Mouse (Mus musculus): Measurements from ENCODE around the gene Arnt2. TPM values are rescaled to one million over a fixed set of nuclear protein-coding genes. Genes with fewer than 3 reads are reported as not detected.
A peak's percentile ranks its signal among the peaks of the same experiment; 100 is the strongest.

The Arnt2 gene
- total and polyA plus RNA-seq, 2 experiments from 2014 or later, result 62.9 to 165 TPM

GRCm38 (mm10) chr7:84275312-84275711 is 134.7 kb downstream of the Arnt2 start:
- Histone ChIP-seq H3K9ac (replicated peaks; ENCODE audit: low read length, poor library complexity, severe bottlenecking) (no peak overlapping the region), H3K4me2 (ENCODE audit: low read depth, low read length, poor library complexity, severe bottlenecking) (no peak overlapping the region), H3K4me3 (ENCODE audit: low read depth, low read length) (no peak overlapping the region), H3K9me3 (ENCODE audit: low read length) (no peaks in the 10 kb centered on the region), H3K27ac (ENCODE audit: low read depth, low read length) (no peak overlapping the region), H3K27me3 (ENCODE audit: insufficient read depth, low read length) (no peaks in the 10 kb centered on the region), H3K36me3 (ENCODE audit: insufficient read depth, low read length) (peaks cover 41% of the 10 kb centered on the region), H3K4me1 (ENCODE audit: insufficient read depth, low read length) (no peaks in the 10 kb centered on the region)
- 88% methylated on average over 10 of the region's 10 CpGs for WGBS
- ATAC-seq (ENCODE audit: low FRiP score) (no peak), DNase-seq (ENCODE audit: low spot score) (no peak)
- no peak for TF ChIP-seq CTCF (IDR thresholded peaks at IDR 0.05)

GRCm38 (mm10) chr7:84273930-84274329 is 136.0 kb downstream of the Arnt2 start:
- Histone ChIP-seq H3K36me3 (ENCODE audit: insufficient read depth, low read length) (peaks cover 44% of the 10 kb centered on the region), H3K27ac (ENCODE audit: low read depth, low read length) (no peak overlapping the region), H3K27me3 (ENCODE audit: insufficient read depth, low read length) (no peaks in the 10 kb centered on the region), H3K4me3 (ENCODE audit: low read depth, low read length) (no peak overlapping the region), H3K4me2 (ENCODE audit: low read depth, low read length, poor library complexity, severe bottlenecking) (no peak overlapping the region), H3K9me3 (ENCODE audit: low read length) (no peaks in the 10 kb centered on the region), H3K9ac (replicated peaks; ENCODE audit: low read length, poor library complexity, severe bottlenecking) (no peak overlapping the region), H3K4me1 (ENCODE audit: insufficient read depth, low read length) (no peaks in the 10 kb centered on the region)
- WGBS, result 75% methylated on average over 6 of the region's 6 CpGs
- no peak for ATAC-seq (ENCODE audit: low FRiP score)
- TF ChIP-seq CTCF (IDR thresholded peaks at IDR 0.05), result peak; percentile 63
- peak; percentile 24 for DNase-seq (ENCODE audit: low spot score)

DNA sequence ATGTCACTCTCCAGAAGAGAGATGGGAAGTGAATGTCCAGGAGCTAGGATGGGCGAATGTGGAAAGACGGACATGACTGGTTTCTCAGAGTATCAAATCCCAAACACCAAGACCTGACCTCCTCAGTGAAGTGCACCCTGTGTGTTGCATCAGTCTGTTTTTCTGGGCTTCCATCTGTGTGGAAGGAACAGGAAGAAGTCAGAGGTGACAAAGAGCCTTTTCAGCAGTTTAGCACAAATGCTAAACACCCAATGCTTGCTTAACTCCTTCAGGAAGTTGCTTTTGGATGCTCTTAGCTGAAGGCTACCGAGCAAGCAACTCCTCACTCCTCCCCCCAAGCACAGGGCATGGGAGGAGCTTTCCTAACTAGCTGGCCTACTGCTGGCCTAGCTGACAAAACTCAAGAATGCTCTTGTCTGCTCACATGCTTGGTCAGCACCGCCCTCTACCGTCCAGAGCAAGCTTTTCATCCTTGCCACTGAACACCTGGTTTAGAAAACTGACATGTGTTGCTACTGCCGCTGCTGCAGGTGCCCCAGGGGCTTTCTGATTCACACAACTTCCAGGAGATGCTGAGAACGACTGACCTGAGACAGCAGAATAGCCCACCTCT is 137.7 kb downstream of the Arnt2 start:
- peaks cover 50% of the 10 kb centered on the region for H3K36me3 ChIP-seq (ENCODE audit: insufficient read depth, low read length)

GRCm38 (mm10) chr7:84271429-84271828 is 138.5 kb downstream of the Arnt2 start:
- Histone ChIP-seq H3K4me2 (ENCODE audit: low read depth, low read length, poor library complexity, severe bottlenecking) (no peak overlapping the region), H3K36me3 (ENCODE audit: insufficient read depth, low read length) (peaks cover 53% of the 10 kb centered on the region), H3K9ac (replicated peaks; ENCODE audit: low read length, poor library complexity, severe bottlenecking) (no peak overlapping the region), H3K4me3 (ENCODE audit: low read depth, low read length) (no peak overlapping the region), H3K27ac (ENCODE audit: low read depth, low read length) (no peak overlapping the region), H3K9me3 (ENCODE audit: low read length) (no peaks in the 10 kb centered on the region), H3K4me1 (ENCODE audit: insufficient read depth, low read length) (no peaks in the 10 kb centered on the region), H3K27me3 (ENCODE audit: insufficient read depth, low read length) (no peaks in the 10 kb centered on the region)
- DNase-seq (ENCODE audit: low spot score), result no peak
- ATAC-seq (ENCODE audit: low FRiP score), result no peak
- no peak for TF ChIP-seq CTCF (IDR thresholded peaks at IDR 0.05)
- 89% methylated on average over 5 of the region's 5 CpGs for whole genome bisulfite sequencing

More for the DNA sequence above, 137.7 kb downstream of the Arnt2 start:
- Histone ChIP-seq H3K4me3 (ENCODE audit: low read depth, low read length) (no peak overlapping the region), H3K27me3 (ENCODE audit: insufficient read depth, low read length) (no peaks in the 10 kb centered on the region), H3K9ac (replicated peaks; ENCODE audit: low read length, poor library complexity, severe bottlenecking) (no peak overlapping the region), H3K9me3 (ENCODE audit: low read length) (no peaks in the 10 kb centered on the region), H3K4me2 (ENCODE audit: low read depth, low read length, poor library complexity, severe bottlenecking) (no peak overlapping the region), H3K4me1 (ENCODE audit: insufficient read depth, low read length) (no peaks in the 10 kb centered on the region), H3K27ac (ENCODE audit: low read depth, low read length) (no peak overlapping the region)
- TF ChIP-seq CTCF (IDR thresholded peaks at IDR 0.05), result peak; percentile 97
- DNase-seq (ENCODE audit: low spot score) (peak; percentile 87), ATAC-seq (ENCODE audit: low FRiP score) (peak; percentile 79)
- WGBS, result 27% methylated on average over 7 of the region's 7 CpGs

- no peaks in the 10 kb centered on the region for H3K27me3 ChIP-seq (ENCODE audit: insufficient read depth, low read length)
- ATAC-seq (ENCODE audit: low FRiP score), result no peak
- WGBS, result 74% methylated on average over 4 of the region's 4 CpGs
- no peaks in the 10 kb centered on the region for H3K4me1 ChIP-seq (ENCODE audit: insufficient read depth, low read length)
- no peak overlapping the region for H3K4me3 ChIP-seq (ENCODE audit: low read depth, low read length)
- no peaks in the 10 kb centered on the region for H3K9me3 ChIP-seq (ENCODE audit: low read length)
- H3K4me2 ChIP-seq (ENCODE audit: low read depth, low read length, poor library complexity, severe bottlenecking), result no peak overlapping the region
- H3K27ac ChIP-seq (ENCODE audit: low read depth, low read length), result no peak overlapping the region
- H3K9ac ChIP-seq (replicated peaks; ENCODE audit: low read length, poor library complexity, severe bottlenecking), result no peak overlapping the region
- H3K36me3 ChIP-seq (ENCODE audit: insufficient read depth, low read length), result peaks cover 62% of the 10 kb centered on the region
- no peak for DNase-seq (ENCODE audit: low spot score)
- no peak for TF ChIP-seq CTCF (IDR thresholded peaks at IDR 0.05)
Measured at GRCm38 (mm10) chr7:84263466-84263865, 146.5 kb downstream of the Arnt2 start.

DNA sequence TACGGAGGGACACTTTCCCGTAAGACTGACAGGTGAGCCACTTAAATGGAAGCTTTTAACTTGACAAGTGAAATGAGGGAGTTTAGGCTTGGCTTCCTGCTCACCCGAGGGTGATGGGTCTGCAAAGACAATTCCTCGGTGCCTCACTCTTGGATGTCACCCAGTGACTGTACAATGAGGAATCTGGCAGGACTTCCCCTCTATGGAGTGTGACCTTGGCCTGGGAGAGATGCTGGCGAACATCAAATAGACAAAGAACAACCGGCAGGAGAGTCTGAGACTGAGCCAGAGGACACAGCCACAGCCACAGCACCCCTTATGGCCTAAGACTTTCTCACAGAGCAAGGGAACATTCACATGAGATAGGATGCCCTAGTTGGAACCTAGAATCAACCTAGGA is 148.6 kb downstream of the Arnt2 start:
- H3K4me2 ChIP-seq (ENCODE audit: low read depth, low read length, poor library complexity, severe bottlenecking), result no peak overlapping the region
- no peaks in the 10 kb centered on the region for H3K4me1 ChIP-seq (ENCODE audit: insufficient read depth, low read length)
- no peak for TF ChIP-seq CTCF (IDR thresholded peaks at IDR 0.05)
- ATAC-seq (ENCODE audit: low FRiP score) (no peak), DNase-seq (ENCODE audit: low spot score) (peak; percentile 19)
- no peak overlapping the region for H3K27ac ChIP-seq (ENCODE audit: low read depth, low read length)
- peaks cover 52% of the 10 kb centered on the region for H3K36me3 ChIP-seq (ENCODE audit: insufficient read depth, low read length)
- no peak overlapping the region for H3K9ac ChIP-seq (replicated peaks; ENCODE audit: low read length, poor library complexity, severe bottlenecking)
- no peak overlapping the region for H3K4me3 ChIP-seq (ENCODE audit: low read depth, low read length)
- H3K9me3 ChIP-seq (ENCODE audit: low read length), result no peaks in the 10 kb centered on the region
- 76% methylated on average over 6 of the region's 6 CpGs for WGBS
- H3K27me3 ChIP-seq (ENCODE audit: insufficient read depth, low read length), result no peaks in the 10 kb centered on the region

All from midbrain, postnatal 0 days (tissue).